Mouse (Mus musculus) MEL (cell line): ENCODE results near the gene Exph5.

Experiments used
- E2F4 ChIP-seq: IDR thresholded peaks from 2 replicates; pipeline ENCODE4 v1.6.1; 2011; ENCODE audit warnings: low read depth, low read length, improper control_type of control experiment, borderline replicate concordance
- EP300 ChIP-seq, 2 experiments: IDR thresholded peaks; 2 replicates each; pipeline ENCODE4 v1.6.1; 2011; ENCODE audit warnings: improper control_type of control experiment in 2 of 2, low read length in 2 of 2, low read depth in 1 of 2, mild to moderate bottlenecking in 1 of 2

- no peak for TF ChIP-seq EP300 (IDR thresholded peaks at IDR 0.05; ENCODE audit: low read depth in 1 of 2, low read length in 2 of 2)
- no peak for TF ChIP-seq E2F4
These were observed 47.7 kb downstream of the Exph5 start for GRCm38 (mm10) chr9:53349211-53349610.
